Mouse (Mus musculus) MEL (cell line): ENCODE measurements around the gene Pik3cg. TPM values are rescaled to one million over a fixed set of nuclear protein-coding genes. Genes with fewer than 3 reads are reported as not detected.

Experiments used
- DNase-seq: peaks from one replicate; pipeline ENCODE4 v3.0.0; 2011; ENCODE audit warnings: low read depth, low spot score
- H3K27ac ChIP-seq: 2 replicates; pipeline ENCODE4 v1.5.1; 2012; ENCODE audit warnings: low read depth, mild to moderate bottlenecking, control low read depth, low read length, moderate library complexity; ENCODE audit not compliant: control insufficient read depth
- H3K27me3 ChIP-seq, 2 experiments: fragments of 150-350 bp in 1 of 2; sonication (generic) in 1 of 2; 2 replicates each; pipeline ENCODE4 v1.6.1; 2012; ENCODE audit warnings: low read length in 2 of 2, mild to moderate bottlenecking in 2 of 2, improper control_type of control experiment in 1 of 2, moderate library complexity in 1 of 2; ENCODE audit not compliant: insufficient read depth in 2 of 2, control insufficient read depth in 1 of 2
- H3K36me3 ChIP-seq, 2 experiments: 2 replicates each; pipeline ENCODE4 v1.6.1; 2012 to 2014; ENCODE audit warnings: low read length in 2 of 2, improper control_type of control experiment in 1 of 2, inconsistent platforms in 1 of 2, mild to moderate bottlenecking in 1 of 2; ENCODE audit not compliant: insufficient read depth in 2 of 2, control insufficient read depth in 1 of 2
- H3K4me1 ChIP-seq, 2 experiments: fragments of 150-350 bp in 1 of 2; sonication (generic) in 1 of 2; 2 replicates each; pipeline ENCODE4 v1.6.1; 2012; ENCODE audit warnings: low read length in 2 of 2, improper control_type of control experiment in 1 of 2, mild to moderate bottlenecking in 1 of 2; ENCODE audit not compliant: insufficient read depth in 2 of 2, control insufficient read depth in 1 of 2
- H3K4me3 ChIP-seq, 2 experiments: fragments of 150-350 bp in 1 of 2; sonication (generic) in 1 of 2; 2 replicates each; pipeline ENCODE4 v1.5.1; 2012; ENCODE audit warnings: low read depth in 2 of 2, low read length in 2 of 2, mild to moderate bottlenecking in 2 of 2, moderate library complexity in 2 of 2, control low read depth in 1 of 2, improper control_type of control experiment in 1 of 2; ENCODE audit not compliant: control insufficient read depth in 1 of 2, insufficient read depth in 1 of 2
- H3K79me2 ChIP-seq: 2 replicates; pipeline ENCODE4 v1.6.1; 2012; ENCODE audit warnings: mild to moderate bottlenecking, low read length, moderate library complexity; ENCODE audit not compliant: control insufficient read depth, poor library complexity, insufficient read depth
- H3K9ac ChIP-seq: 2 replicates; pipeline ENCODE4 v1.6.1; 2012; ENCODE audit warnings: low read depth, mild to moderate bottlenecking, control low read depth, low read length, moderate library complexity; ENCODE audit not compliant: control insufficient read depth, poor library complexity, severe bottlenecking
- H3K9me3 ChIP-seq: fragments of 150-350 bp; sonication (generic); replicated peaks from 2 replicates; pipeline ENCODE4 v1.6.1; 2012; ENCODE audit warnings: mild to moderate bottlenecking, low read length, improper control_type of control experiment, moderate library complexity; ENCODE audit not compliant: insufficient read depth
- CHD2 ChIP-seq: IDR thresholded peaks from 2 replicates; pipeline ENCODE4 v1.6.1; 2011; ENCODE audit warnings: low read length, improper control_type of control experiment
- ELF1 ChIP-seq: IDR thresholded peaks from 2 replicates; pipeline ENCODE4 v1.6.1; 2014; ENCODE audit warnings: low read depth, mild to moderate bottlenecking, inconsistent platforms, low read length, improper control_type of control experiment, moderate library complexity
- EP300 ChIP-seq, 2 experiments: IDR thresholded peaks; 2 replicates each; pipeline ENCODE4 v1.6.1; 2011; ENCODE audit warnings: improper control_type of control experiment in 2 of 2, low read length in 2 of 2, low read depth in 1 of 2, mild to moderate bottlenecking in 1 of 2
- ETS1 ChIP-seq: IDR thresholded peaks from 2 replicates; pipeline ENCODE4 v1.6.1; 2012; ENCODE audit warnings: low read depth, mild to moderate bottlenecking, inconsistent platforms, low read length, improper control_type of control experiment, moderate library complexity
- GATA1 ChIP-seq: IDR thresholded peaks from 2 replicates; pipeline ENCODE4 v1.6.1; 2011; ENCODE audit warnings: low read depth, low read length, improper control_type of control experiment
- POLR2A ChIP-seq, 2 experiments: IDR thresholded peaks; 2 replicates each; pipeline ENCODE4 v1.6.1; 2011 to 2012; ENCODE audit warnings: low read length in 2 of 2, mild to moderate bottlenecking in 2 of 2, control low read depth in 1 of 2, improper control_type of control experiment in 1 of 2, low read depth in 1 of 2, moderate library complexity in 1 of 2; ENCODE audit not compliant: control insufficient read depth in 1 of 2, insufficient read depth in 1 of 2, poor library complexity in 1 of 2
- RAD21 ChIP-seq: IDR thresholded peaks from 2 replicates; pipeline ENCODE4 v1.6.1; 2011; ENCODE audit warnings: mild to moderate bottlenecking, low read depth, low read length, improper control_type of control experiment
- RCOR1 ChIP-seq: IDR thresholded peaks from 2 replicates; pipeline ENCODE4 v1.6.1; 2012; ENCODE audit warnings: low read depth, mild to moderate bottlenecking, inconsistent platforms, low read length, improper control_type of control experiment
- SIN3A ChIP-seq: IDR thresholded peaks from 2 replicates; pipeline ENCODE4 v1.6.1; 2012; ENCODE audit warnings: low read length, improper control_type of control experiment, inconsistent platforms
- TAL1 ChIP-seq: IDR thresholded peaks from 2 replicates; pipeline ENCODE4 v1.6.1; 2012; ENCODE audit warnings: mild to moderate bottlenecking, inconsistent platforms, low read length, moderate library complexity, mixed read lengths
- TCF12 ChIP-seq: IDR thresholded peaks from 2 replicates; pipeline ENCODE4 v1.6.1; 2014; ENCODE audit warnings: low read depth, mild to moderate bottlenecking, inconsistent platforms, low read length, improper control_type of control experiment, moderate library complexity
- UBTF ChIP-seq: IDR thresholded peaks from 2 replicates; pipeline ENCODE4 v1.6.1; 2012; ENCODE audit warnings: low read depth, mild to moderate bottlenecking, inconsistent platforms, low read length, improper control_type of control experiment, moderate library complexity, borderline replicate concordance; ENCODE audit not compliant: insufficient read depth
- USF1 ChIP-seq: IDR thresholded peaks from 2 replicates; pipeline ENCODE4 v1.6.1; 2014; ENCODE audit warnings: low read depth, mild to moderate bottlenecking, inconsistent platforms, low read length, improper control_type of control experiment, moderate library complexity
- ZC3H11A ChIP-seq: IDR thresholded peaks from 2 replicates; pipeline ENCODE4 v1.6.1; 2012; ENCODE audit warnings: low read depth, mild to moderate bottlenecking, inconsistent platforms, low read length, improper control_type of control experiment
- ZKSCAN1 ChIP-seq: IDR thresholded peaks from 2 replicates; pipeline ENCODE4 v1.6.1; 2012; ENCODE audit warnings: low read depth, mild to moderate bottlenecking, inconsistent platforms, low read length, improper control_type of control experiment, moderate library complexity
- ZMIZ1 ChIP-seq: IDR thresholded peaks from 2 replicates; pipeline ENCODE4 v1.6.1; 2012; ENCODE audit warnings: low read depth, mild to moderate bottlenecking, inconsistent platforms, low read length, improper control_type of control experiment, moderate library complexity
- polyA plus RNA-seq, 2 experiments: library from polyadenylated mRNA; stranded (reverse) in 1 of 2; unstranded in 1 of 2; fragments of >175 nt in 1 of 2; fragments of >200 nt in 1 of 2; gene quantifications; 2 replicates each; pipeline versions ENCODE4 v1.2.1 to v1.2.4; 2012; ENCODE audit warnings: low replicate concordance in 2 of 2, low read depth in 1 of 2; ENCODE audit not compliant: insufficient read length in 2 of 2, insufficient read depth in 1 of 2, missing spikeins in 1 of 2
- total RNA-seq: library from RNA; depleted of rRNA; stranded (reverse); fragments of 300-350 nt; gene quantifications from 2 replicates; pipeline ENCODE4 v1.2.3, GENCODE M21; 2012; rRNA removed

Gene Pik3cg
- total and polyA plus RNA-seq, 3 experiments, result 4.9 to 8.5 TPM; not detected in 1

- peak; percentile 85 for DNase-seq
- Histone ChIP-seq H3K4me1 (peaks cover 6 to 29% of the 10 kb centered on the region in 2 experiments), H3K27ac (peak overlapping the region; percentile 95), H3K27me3 (no peaks in the 10 kb centered on the region), H3K4me3 (peak overlapping the region; percentile 24 to 35), H3K36me3 (peaks cover 0 to 31% of the 10 kb centered on the region in 2 experiments; a peak in 2 of 4 replicates), H3K9me3 (no peaks in the 10 kb centered on the region), H3K79me2 (no peaks in the 10 kb centered on the region), H3K9ac (peak overlapping the region; percentile 50)
- peak; percentile 54 for TF ChIP-seq RCOR1
- peak; percentile 24; the same call in 1 of the 2 replicates for TF ChIP-seq TAL1
- 0 out of 4 replicates have a peak, but pooled peaks of 1 of the 2 experiments have one; percentile 27 for TF ChIP-seq POLR2A (IDR thresholded peaks at IDR 0.05; ENCODE audit: control insufficient read depth in 1 of 2, insufficient read depth in 1 of 2, low read depth in 1 of 2, low read length in 2 of 2, poor library complexity in 1 of 2)
- TF ChIP-seq ETS1, result peak; percentile 92
- TF ChIP-seq SIN3A, result no peak
- no peak for TF ChIP-seq UBTF
- TF ChIP-seq EP300 (IDR thresholded peaks at IDR 0.05; ENCODE audit: low read depth in 1 of 2, low read length in 2 of 2), result peak in 1 of 2 experiments; percentile 62; a peak in 1 of 4 replicates
- TF ChIP-seq TCF12, result peak; percentile 73
- TF ChIP-seq GATA1, result peak; percentile 78
- no peak for TF ChIP-seq ZC3H11A
- no peak for TF ChIP-seq RAD21
- no peak for TF ChIP-seq ZKSCAN1
- TF ChIP-seq ELF1, result peak; percentile 76
- TF ChIP-seq ZMIZ1, result no peak
- TF ChIP-seq CHD2, result no peak
- TF ChIP-seq USF1, result no peak
These were observed 84.9 kb downstream of the Pik3cg start for GRCm38 (mm10) chr12:32123559-32123958.

Other genes with a start within 250 kb of the Pik3cg start
- gene Prkar2b, start 147.4 kb downstream of the Pik3cg start, total RNA-seq, result 15.2 and 15.7 TPM in 2 replicates
- 100 to 1,000 TPM in 1 of 2 experiments, 10 to 100 TPM in 1; 34.1 to 154 TPM for gene Prkar2b, start 147.4 kb downstream of the Pik3cg start, polyA plus RNA-seq
- gene Ccdc71l, start 170.0 kb upstream of the Pik3cg start, total RNA-seq, result 6.6 and 6.7 TPM in 2 replicates
- 1 to 10 TPM in 1 of 2 experiments, not detected in 1; 7.6 TPM for gene Ccdc71l, start 170.0 kb upstream of the Pik3cg start, polyA plus RNA-seq